Mouse (Mus musculus) hindbrain, embryonic 16.5 days (tissue): ENCODE measurements around the gene Naif1. TPM values are rescaled to one million over a fixed set of nuclear protein-coding genes. Genes with fewer than 3 reads are reported as not detected.

Experiments
- ATAC-seq: fragments of 200-750 bp; cut with Nextera tagmentation; 2 replicates; pipeline ENCODE4 v1.8.0; 2017; ENCODE audit warnings: moderate TSS enrichment, moderate library complexity
- H3K27ac ChIP-seq: fragments of 300-500 bp; sonication (generic); 2 replicates; pipeline ENCODE4 v1.5.1; 2014; ENCODE audit warnings: low read depth, mild to moderate bottlenecking, control low read depth, low read length, moderate library complexity
- H3K27me3 ChIP-seq: fragments of 300-500 bp; sonication (generic); replicated peaks from 2 replicates; pipeline ENCODE4 v1.6.1; 2014; ENCODE audit warnings: low read length; ENCODE audit not compliant: control insufficient read depth, insufficient read depth
- H3K36me3 ChIP-seq: fragments of 300-500 bp; sonication (generic); 2 replicates; pipeline ENCODE4 v1.6.1; 2014; ENCODE audit warnings: mild to moderate bottlenecking, low read length, moderate library complexity, mixed read lengths; ENCODE audit not compliant: control insufficient read depth, insufficient read depth
- H3K4me1 ChIP-seq: fragments of 300-500 bp; sonication (generic); 2 replicates; pipeline ENCODE4 v1.6.1; 2014; ENCODE audit warnings: low read depth, low read length; ENCODE audit not compliant: control insufficient read depth, insufficient read depth
- H3K4me2 ChIP-seq: fragments of 300-500 bp; sonication (generic); 2 replicates; pipeline ENCODE4 v1.6.1; 2014; ENCODE audit warnings: mild to moderate bottlenecking, low read length, control low read depth, moderate library complexity
- H3K4me3 ChIP-seq: fragments of 300-500 bp; sonication (generic); 2 replicates; pipeline ENCODE4 v1.5.1; 2014; ENCODE audit warnings: mild to moderate bottlenecking, low read length, control low read depth, moderate library complexity
- H3K9ac ChIP-seq: fragments of 300-500 bp; sonication (generic); 2 replicates; pipeline ENCODE4 v1.6.1; 2014; ENCODE audit warnings: low read depth, mild to moderate bottlenecking, control low read depth, low read length, moderate library complexity
- H3K9me3 ChIP-seq: fragments of 300-500 bp; sonication (generic); 2 replicates; pipeline ENCODE4 v1.6.1; 2014; ENCODE audit warnings: mild to moderate bottlenecking, low read length, moderate library complexity; ENCODE audit not compliant: control insufficient read depth
- WGBS: fragments of 180-500 bp; shearing (Covaris S2); extraction: QIAGEN DNeasy Blood & Tissue Kit; methylation state at CpG from one replicate; pipeline ENCODE4 v1.1.7; 2014; 5-methylcytosine and 5-hydroxymethylcytosine counted together
- polyA plus RNA-seq: library from polyadenylated mRNA; unstranded; fragments of >200 nt; fragmentation: Nextera tagmentation; extraction: Ambion mirVana; gene quantifications from 2 replicates; pipeline ENCODE4 v1.2.1, GENCODE M21; 2015

Gene Naif1
- polyA plus RNA-seq, 1 experiment from 2014 or later = 5.1 TPM

DNA sequence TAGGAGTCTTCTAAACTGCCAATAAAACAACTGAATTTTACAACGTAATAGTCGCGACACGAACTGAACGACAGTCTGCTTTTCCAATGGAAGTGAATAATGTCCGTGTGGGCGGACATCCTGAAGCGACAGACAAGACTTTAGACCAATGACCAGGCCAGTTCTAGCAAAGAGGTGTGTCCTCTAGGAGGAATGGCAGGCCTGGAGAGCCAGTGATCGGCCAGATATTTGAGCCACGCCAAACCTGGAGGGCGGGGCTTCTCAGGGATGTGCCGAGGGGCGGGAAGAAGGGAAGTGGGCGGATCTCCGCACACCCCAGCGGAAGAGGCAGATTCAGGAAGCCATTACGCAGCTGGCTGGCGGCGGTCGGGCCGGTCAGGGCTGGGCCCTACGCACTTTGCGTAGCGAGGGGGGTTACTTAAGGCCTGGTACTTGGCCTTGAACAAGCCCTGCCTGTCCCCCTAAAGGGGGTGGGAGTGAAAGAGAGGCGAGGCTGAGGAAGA lies 1.7 kb downstream of the Naif1 start:
- Histone ChIP-seq H3K4me2 (peak overlapping the region; percentile 78), H3K9ac (peak overlapping the region; percentile 45; the same call in 1 of the 2 replicates), H3K27ac (peak overlapping the region; percentile 97), H3K36me3 (no peaks in the 10 kb centered on the region), H3K4me1 (peaks cover 26% of the 10 kb centered on the region), H3K4me3 (peak overlapping the region; percentile 88), H3K27me3 (no peaks in the 10 kb centered on the region), H3K9me3 (no peaks in the 10 kb centered on the region)
- peak; percentile 97 for ATAC-seq
- 0% methylated on average over 25 of the region's 25 CpGs for WGBS

- H3K9ac ChIP-seq = 0 out of 2 replicates have a peak overlapping the region, but pooled peaks have one; percentile 45
- 95% methylated on average over 15 of the region's 16 CpGs for WGBS
- no peaks in the 10 kb centered on the region for H3K27me3 ChIP-seq
- H3K4me1 ChIP-seq = peaks cover 24% of the 10 kb centered on the region
- no peaks in the 10 kb centered on the region for H3K9me3 ChIP-seq
- H3K4me3 ChIP-seq = peak overlapping the region; percentile 88
- H3K4me2 ChIP-seq = peak overlapping the region; percentile 60
- ATAC-seq = no peak
- H3K36me3 ChIP-seq = no peaks in the 10 kb centered on the region
- H3K27ac ChIP-seq = peak overlapping the region; percentile 70
These were observed 2.2 kb downstream of the Naif1 start for GRCm38 (mm10) chr2:32452441-32452971.

DNA sequence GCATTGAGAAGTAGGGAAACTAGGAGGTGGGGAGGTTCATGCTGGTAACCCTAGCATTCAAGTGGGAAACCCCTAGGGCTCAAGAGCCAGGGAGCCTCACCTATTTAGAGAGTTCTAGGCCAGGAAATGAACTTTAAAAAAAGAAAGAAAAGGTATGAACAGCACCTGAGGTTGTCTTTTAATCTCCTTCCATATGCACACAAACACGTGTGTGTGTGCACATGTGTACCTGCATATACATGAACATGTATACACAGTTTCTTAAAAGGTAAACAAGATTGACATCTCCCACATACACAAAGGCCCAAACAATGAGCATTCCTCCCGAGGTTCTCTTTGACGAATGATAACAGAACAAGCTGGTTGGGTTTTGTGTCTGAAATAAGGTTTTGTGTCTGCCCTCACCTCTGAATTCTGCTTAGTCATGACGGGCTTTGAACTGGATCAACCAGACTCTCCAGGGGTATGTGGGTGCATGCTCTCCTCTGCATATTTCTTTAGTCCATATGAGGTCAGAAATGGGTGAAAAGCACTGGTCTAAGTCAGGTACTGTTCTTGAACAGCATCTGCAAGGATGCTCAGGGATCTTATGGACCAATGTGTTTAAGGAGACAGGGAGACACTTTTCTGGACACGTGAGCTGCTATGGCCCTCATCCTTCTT lies 3.5 kb downstream of the Naif1 start:
- Histone ChIP-seq H3K27me3 (no peaks in the 10 kb centered on the region), H3K4me2 (peak overlapping the region; percentile 5; the same call in 1 of the 2 replicates), H3K9ac (no peak overlapping the region), H3K9me3 (no peaks in the 10 kb centered on the region), H3K27ac (no peak overlapping the region), H3K36me3 (no peaks in the 10 kb centered on the region), H3K4me1 (peaks cover 24% of the 10 kb centered on the region), H3K4me3 (no peak overlapping the region)
- ATAC-seq = no peak
- WGBS = 87% methylated on average over 5 of the region's 5 CpGs

DNA sequence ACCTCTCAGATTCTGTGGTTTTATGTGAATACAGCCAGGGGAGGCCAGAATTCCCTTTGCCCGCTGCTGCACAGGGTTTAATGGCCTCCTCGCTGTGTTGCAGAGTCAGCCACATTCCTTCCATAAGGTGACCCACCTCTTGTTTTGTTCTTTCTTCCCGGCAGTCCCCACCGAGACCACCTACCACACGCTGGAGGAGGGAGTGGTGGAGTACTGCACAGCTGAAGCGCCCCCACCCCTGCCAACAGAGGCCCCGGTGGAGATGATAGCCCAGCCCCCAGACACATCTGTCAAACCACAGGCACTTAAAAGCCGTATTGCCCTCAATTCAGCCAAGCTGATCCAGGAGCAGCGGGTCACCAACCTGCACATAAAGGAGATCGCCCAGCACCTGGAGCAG lies 4.4 kb downstream of the Naif1 start:
- Histone ChIP-seq H3K27ac (no peak overlapping the region), H3K4me2 (no peak overlapping the region), H3K9ac (no peak overlapping the region), H3K9me3 (no peaks in the 10 kb centered on the region), H3K4me1 (peaks cover 23% of the 10 kb centered on the region), H3K36me3 (no peaks in the 10 kb centered on the region), H3K27me3 (no peaks in the 10 kb centered on the region), H3K4me3 (no peak overlapping the region)
- no peak for ATAC-seq
- 84% methylated on average over 10 of the region's 10 CpGs for WGBS

DNA sequence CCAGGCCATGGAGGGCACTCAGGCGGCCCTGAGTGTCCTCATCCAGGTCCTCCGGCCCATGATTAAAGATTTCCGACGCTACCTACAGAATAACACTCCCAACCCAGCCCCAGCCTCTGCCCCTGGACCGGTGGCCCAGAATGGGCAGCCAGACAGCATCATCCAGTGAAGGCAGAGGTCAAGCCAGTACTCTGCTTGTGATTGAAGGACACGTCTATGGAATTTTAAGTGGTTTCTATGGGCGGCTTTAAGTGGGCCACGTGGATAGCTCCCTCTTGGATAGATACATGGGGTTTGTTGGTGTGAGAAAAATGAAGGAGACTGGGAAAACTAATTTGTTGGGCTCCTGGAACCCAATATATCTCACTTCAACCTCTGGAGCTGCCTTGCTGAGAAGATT lies 4.8 kb downstream of the Naif1 start:
- H3K4me2 ChIP-seq = no peak overlapping the region
- WGBS = 90% methylated on average over 8 of the region's 8 CpGs
- peaks cover 18% of the 10 kb centered on the region for H3K4me1 ChIP-seq
- ATAC-seq = no peak
- H3K9me3 ChIP-seq = no peaks in the 10 kb centered on the region
- H3K9ac ChIP-seq = no peak overlapping the region
- no peak overlapping the region for H3K27ac ChIP-seq
- no peaks in the 10 kb centered on the region for H3K36me3 ChIP-seq
- H3K27me3 ChIP-seq = no peaks in the 10 kb centered on the region
- H3K4me3 ChIP-seq = no peak overlapping the region

DNA sequence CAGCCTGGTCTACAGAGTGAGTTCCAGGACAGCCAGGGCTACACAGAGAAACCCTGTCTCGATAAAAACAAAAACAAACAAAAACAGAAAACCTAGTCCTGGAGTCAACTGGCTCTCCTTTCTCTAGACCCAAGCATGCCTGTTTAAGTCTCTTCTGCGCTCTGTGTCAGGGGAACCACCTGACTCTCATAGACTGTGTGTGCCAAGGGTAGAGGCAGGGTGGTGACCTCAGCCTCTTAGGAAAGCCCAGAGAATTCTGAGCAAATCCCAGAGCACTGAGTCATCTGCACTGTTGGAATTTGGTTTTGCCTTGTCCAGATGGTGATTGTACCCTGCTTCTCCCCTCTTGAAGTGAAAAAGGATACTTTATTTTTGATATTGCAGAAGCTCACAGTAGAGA lies 8.0 kb downstream of the Naif1 start:
- Histone ChIP-seq H3K4me3 (no peak overlapping the region), H3K27ac (no peak overlapping the region), H3K9ac (no peak overlapping the region), H3K9me3 (no peaks in the 10 kb centered on the region), H3K27me3 (no peaks in the 10 kb centered on the region), H3K36me3 (no peaks in the 10 kb centered on the region), H3K4me1 (0 out of 2 replicates have a peak, but pooled peaks cover 2% of the 10 kb centered on the region), H3K4me2 (no peak overlapping the region)
- no peak for ATAC-seq
- 78% methylated on average over 2 of the region's 2 CpGs for WGBS

- H3K9me3 ChIP-seq = no peaks in the 10 kb centered on the region
- WGBS = 90% methylated on average over 2 of the region's 2 CpGs
- no peaks in the 10 kb centered on the region for H3K4me1 ChIP-seq
- no peak overlapping the region for H3K9ac ChIP-seq
- H3K4me2 ChIP-seq = no peak overlapping the region
- H3K27me3 ChIP-seq = no peaks in the 10 kb centered on the region
- H3K27ac ChIP-seq = no peak overlapping the region
- no peak for ATAC-seq
- H3K36me3 ChIP-seq = no peaks in the 10 kb centered on the region
- no peak overlapping the region for H3K4me3 ChIP-seq
These were observed 9.4 kb downstream of the Naif1 start for GRCm38 (mm10) chr2:32459657-32460056.

DNA sequence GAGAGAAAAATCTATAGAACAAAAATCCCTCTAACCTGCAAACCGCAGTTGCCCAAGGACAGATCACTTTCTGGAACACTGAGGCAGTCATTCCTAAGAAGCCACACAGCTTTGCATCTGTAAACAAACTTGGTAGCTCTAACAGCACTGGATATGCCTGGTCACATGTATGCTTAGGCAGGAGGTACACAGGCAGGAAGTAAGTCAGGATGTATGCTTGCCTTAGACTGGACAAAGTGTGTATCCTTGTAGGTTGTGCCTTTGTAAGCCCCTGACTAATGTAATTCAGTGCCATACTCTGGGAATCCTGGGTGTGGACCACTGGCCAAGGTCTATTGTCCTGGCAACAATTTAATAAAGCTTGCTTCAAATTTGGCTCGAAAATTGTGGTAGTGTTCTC lies 13.5 kb downstream of the Naif1 start:
- H3K4me1 ChIP-seq = no peaks in the 10 kb centered on the region
- no peak overlapping the region for H3K4me3 ChIP-seq
- H3K36me3 ChIP-seq = no peaks in the 10 kb centered on the region
- no peak overlapping the region for H3K4me2 ChIP-seq
- no peak overlapping the region for H3K9ac ChIP-seq
- H3K27ac ChIP-seq = no peak overlapping the region
- H3K9me3 ChIP-seq = no peaks in the 10 kb centered on the region
- ATAC-seq = no peak
- no peaks in the 10 kb centered on the region for H3K27me3 ChIP-seq
- 73% methylated on average over 2 of the region's 2 CpGs for WGBS

DNA sequence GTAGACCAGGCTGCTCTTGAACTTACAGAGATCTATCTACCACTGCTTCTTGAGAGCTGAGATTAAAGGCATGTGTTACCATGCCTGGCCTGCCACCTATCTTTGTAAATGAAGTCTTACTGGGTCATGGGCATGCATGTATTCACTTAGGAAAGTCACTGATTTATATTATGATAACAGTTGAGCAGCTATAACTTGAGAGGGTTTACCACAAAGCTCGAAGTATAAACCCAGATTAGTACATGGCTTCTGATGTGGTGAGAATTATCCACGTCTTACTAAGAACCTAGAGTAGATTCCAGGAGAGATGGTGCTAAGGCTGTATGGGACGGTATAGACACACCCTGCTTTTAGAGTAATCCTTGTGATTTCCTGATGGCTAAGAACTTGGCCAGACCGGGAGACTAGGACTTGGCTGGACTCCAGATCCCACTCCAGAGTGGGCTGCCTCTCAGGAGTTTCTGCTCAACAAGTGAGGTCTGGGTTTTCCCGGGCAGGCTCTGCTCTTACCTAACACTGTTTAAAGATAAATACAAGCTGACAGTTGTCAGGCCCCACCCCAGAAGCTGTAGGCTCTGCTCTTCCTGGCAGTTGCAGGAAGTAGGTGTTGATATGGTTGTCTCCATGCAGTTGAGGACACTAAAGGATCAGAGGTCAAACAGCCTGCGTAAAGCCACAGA lies 14.1 kb downstream of the Naif1 start:
- no peaks in the 10 kb centered on the region for H3K36me3 ChIP-seq
- no peaks in the 10 kb centered on the region for H3K27me3 ChIP-seq
- no peaks in the 10 kb centered on the region for H3K4me1 ChIP-seq
- WGBS = 71% methylated on average over 6 of the region's 6 CpGs
- H3K27ac ChIP-seq = no peak overlapping the region
- no peak overlapping the region for H3K4me2 ChIP-seq
- H3K9ac ChIP-seq = no peak overlapping the region
- no peaks in the 10 kb centered on the region for H3K9me3 ChIP-seq
- ATAC-seq = no peak
- no peak overlapping the region for H3K4me3 ChIP-seq
